Mouse (Mus musculus): ENCODE measurements around the gene Rassf10.
"Not testable (repeated sequence)": the region's sequence is repeated elsewhere in the genome, so short reads cannot be mapped to it uniquely, and the experiment has no call there.

Rassf10 gene

GRCm38 (mm10) chr7:112953777-112954291 is at the start of gene Rassf10:
Rassf10 (plus strand) TSS chr7:112953962.
- CTCF ChIA-PET: interaction anchor here in 2 of 4 experiments (0.5 to 0.6 kb wide), 3 partner anchors 15 to 390 kb away, joined by 3 to 5 read pairs (median 4); no protein-coding TSS in a partner anchor

GRCm38 (mm10) chr7:112906848-112907247 is 46.9 kb upstream of the Rassf10 start:
- ChIA-PET CTCF (no interaction called here), POLR2A (interaction anchor here in 1 of 4 experiments (0.8 to 1.6 kb wide), 4 partner anchors 23 to 154 kb away, joined by 3 to 5 read pairs (median 4); no protein-coding TSS in a partner anchor)

More at GRCm38 (mm10) chr7:112953777-112954291, at the start of gene Rassf10:
- POLR2A ChIA-PET: interaction anchor here in 3 of 4 experiments (0.6 to 2.3 kb wide), 11 partner anchors 18 to 416 kb away, joined by 3 to 10 read pairs (median 4); partner anchors contain the start of gene Btbd10 (in 1 of the 3)

GRCm38 (mm10) chr7:112907468-112907867 is 46.3 kb upstream of the Rassf10 start:
- CTCF ChIA-PET: no interaction called here
- POLR2A ChIA-PET: interaction anchor here in 2 of 4 experiments (0.8 to 1.6 kb wide), 5 partner anchors 19 to 462 kb away, joined by 3 to 5 read pairs (median 3); partner anchors contain the start of gene Btbd10 (in 1 of the 2)

DNA sequence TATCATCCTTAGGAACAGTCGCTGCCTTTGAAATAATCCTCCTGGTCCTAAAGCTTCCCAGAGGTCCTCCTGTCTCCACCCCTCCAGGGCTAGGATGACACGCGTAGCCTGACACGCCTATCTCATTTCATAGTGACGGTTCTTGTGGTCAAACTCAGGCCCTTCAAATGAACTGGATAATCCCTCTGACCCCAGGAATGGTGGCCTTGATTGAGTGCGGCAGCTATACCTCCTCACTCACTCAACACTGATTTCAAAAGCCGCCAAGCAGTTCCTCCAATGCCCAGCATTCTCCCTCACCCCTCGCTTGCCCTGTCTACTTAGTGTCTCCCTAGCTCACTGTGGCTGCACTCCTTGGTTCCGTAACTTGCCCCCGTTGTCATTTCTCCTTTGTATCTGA is 44.6 kb upstream of the Rassf10 start:
- POLR2A ChIA-PET: interaction anchor here in 1 of 4 experiments (0.7 to 0.9 kb wide), 2 partner anchors 13 to 47 kb away, joined by 3 read pairs; no protein-coding TSS in a partner anchor
- CTCF ChIA-PET: interaction anchor here in 1 of 4 experiments (0.6 kb wide), 1 partner anchor 211 kb away, joined by 3 read pairs; no protein-coding TSS in a partner anchor

DNA sequence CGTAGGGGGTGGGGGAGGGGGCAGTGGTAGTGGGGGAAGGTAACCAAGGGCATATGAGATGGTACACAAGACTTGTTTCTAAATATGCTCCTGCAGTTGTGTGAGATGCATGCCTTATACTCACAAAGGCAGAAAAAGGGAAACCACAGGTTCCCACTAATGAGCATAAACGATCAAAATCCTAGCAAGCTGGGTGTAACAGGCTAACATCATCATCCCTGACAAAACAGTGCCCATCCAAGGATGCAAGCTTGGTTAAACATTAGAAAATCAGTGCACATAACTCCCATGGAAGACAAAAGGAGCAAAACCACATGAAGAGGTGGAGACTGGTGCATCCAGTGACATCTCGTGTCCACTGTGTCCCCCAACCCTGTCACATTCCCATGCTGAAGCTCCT is 40.8 kb upstream of the Rassf10 start:
- ChIA-PET CTCF (interaction anchor here in 1 of 4 experiments (0.9 to 1.4 kb wide), 2 partner anchors 213 to 219 kb away, joined by 3 to 5 read pairs; no protein-coding TSS in a partner anchor), POLR2A (no interaction called here)

- ChIA-PET POLR2A (interaction anchor here in 1 of 4 experiments (1.5 kb wide), 1 partner anchor 227 kb away, joined by 5 read pairs; no protein-coding TSS in a partner anchor), CTCF (interaction anchor here in 1 of 4 experiments (1.4 kb wide), 1 partner anchor 216 kb away, joined by 5 read pairs; no protein-coding TSS in a partner anchor)
Measured at GRCm38 (mm10) chr7:112915571-112915970, 38.2 kb upstream of the Rassf10 start.

GRCm38 (mm10) chr7:112917613-112918278 is 36.0 kb upstream of the Rassf10 start:
- POLR2A ChIA-PET: interaction anchor here in 1 of 4 experiments (1.1 to 1.4 kb wide), 2 partner anchors 188 to 232 kb away, joined by 3 read pairs; no protein-coding TSS in a partner anchor
- CTCF ChIA-PET: interaction anchor here (0.6 to 2.8 kb wide), 8 partner anchors 11 to 340 kb away, joined by 3 to 12 read pairs (median 4); no protein-coding TSS in a partner anchor

DNA sequence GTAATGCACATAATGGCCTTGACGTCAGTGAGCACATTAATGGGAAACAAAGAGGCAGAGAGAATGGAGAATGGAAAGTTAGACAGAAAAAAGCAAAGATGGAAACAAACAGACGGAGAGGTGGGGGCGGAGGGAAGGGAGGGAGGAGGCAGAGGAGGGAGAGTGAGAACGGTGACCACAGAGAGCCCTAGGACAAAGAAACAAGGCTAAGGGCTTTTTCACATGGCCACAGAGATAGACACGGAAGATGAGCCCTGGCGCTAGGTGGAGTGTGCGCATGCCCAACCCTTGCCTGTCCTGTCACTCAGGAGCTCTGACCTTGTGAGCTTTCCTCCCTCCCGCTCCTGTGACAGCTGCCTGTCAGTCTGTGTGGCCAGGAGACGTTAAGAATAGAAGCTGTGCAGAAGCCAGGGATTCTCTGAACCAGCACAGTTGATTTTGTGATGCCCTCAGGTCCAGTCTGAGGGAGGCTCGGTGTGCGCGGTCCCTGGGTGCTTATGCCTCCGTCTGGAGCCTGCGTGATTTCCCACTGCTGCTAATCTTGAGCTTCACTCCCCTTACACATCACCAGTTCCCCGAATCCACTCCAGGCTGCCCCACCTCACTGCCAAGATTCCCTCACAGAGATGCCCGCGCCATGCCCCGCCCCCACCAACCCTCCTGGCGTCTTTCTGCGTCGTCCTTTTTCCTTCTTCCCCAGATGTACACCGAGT is 35.3 kb upstream of the Rassf10 start:
- ChIA-PET POLR2A (interaction anchor here in 2 of 4 experiments (0.6 to 1.4 kb wide), 4 partner anchors 160 to 288 kb away, joined by 3 to 4 read pairs (median 3); partner anchors contain the start of gene Arntl (in 1 of the 2)), CTCF (interaction anchor here (0.6 to 4.1 kb wide), 16 partner anchors 10 to 340 kb away, joined by 3 to 20 read pairs (median 3); no protein-coding TSS in a partner anchor)

GRCm38 (mm10) chr7:112919845-112920244 is 33.9 kb upstream of the Rassf10 start:
- POLR2A ChIA-PET: interaction anchor here in 1 of 4 experiments (0.8 kb wide), 1 partner anchor 8 kb away, joined by 6 read pairs; no protein-coding TSS in a partner anchor

DNA sequence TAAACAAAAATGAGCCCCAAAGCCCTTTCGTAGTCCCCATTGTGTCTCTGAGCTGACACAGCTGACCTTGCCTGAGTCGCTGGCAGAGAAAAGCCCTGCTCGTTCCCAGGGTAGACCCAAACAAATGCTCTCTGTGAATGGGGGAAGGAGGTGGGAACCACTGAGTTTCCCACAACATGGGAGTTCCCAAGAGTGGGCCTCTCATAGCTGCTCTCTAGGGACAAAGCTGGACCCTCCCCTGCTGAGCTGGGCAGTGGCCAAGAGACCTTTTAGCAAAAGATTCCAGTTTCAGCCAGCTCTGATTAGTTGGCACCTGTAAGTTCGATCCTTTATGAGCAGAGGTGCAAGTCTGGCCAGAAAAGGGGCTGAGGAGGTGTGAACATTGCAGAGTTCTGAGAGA is 31.0 kb upstream of the Rassf10 start:
- ChIA-PET CTCF (interaction anchor here in 1 of 4 experiments (0.6 to 3.1 kb wide), 3 partner anchors 142 to 209 kb away, joined by 3 to 25 read pairs (median 8); no protein-coding TSS in a partner anchor), POLR2A (interaction anchor here in 2 of 4 experiments (0.7 to 1.4 kb wide), 3 partner anchors 18 to 446 kb away, joined by 3 to 6 read pairs (median 5); partner anchors contain the start of gene Btbd10 (in 1 of the 2))

More at GRCm38 (mm10) chr7:112919845-112920244, 33.9 kb upstream of the Rassf10 start:
- CTCF ChIA-PET: interaction anchor here in 3 of 4 experiments (0.8 to 4.1 kb wide), 4 partner anchors 212 kb away, joined by 12 to 25 read pairs (median 16); no protein-coding TSS in a partner anchor

DNA sequence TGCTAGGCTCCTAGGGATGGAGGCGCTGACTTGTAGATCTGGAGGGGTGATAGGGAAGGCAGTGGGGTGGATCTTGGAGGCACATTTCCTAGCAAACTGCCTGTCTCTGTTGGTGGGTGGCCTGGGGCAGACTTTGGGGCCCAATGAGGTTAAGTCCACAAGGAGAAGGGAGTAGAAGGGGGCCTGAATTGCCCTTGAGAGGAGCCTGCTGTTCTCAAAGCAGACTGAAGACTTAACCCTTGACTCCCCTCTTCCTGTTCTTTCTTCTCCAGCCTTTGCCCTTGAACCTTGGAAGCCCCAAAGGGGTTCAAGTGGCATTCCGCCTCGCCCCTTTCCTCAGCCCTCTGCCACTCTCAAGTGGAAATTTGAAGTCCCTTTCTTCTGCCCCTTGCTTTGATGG is 30.1 kb upstream of the Rassf10 start:
- POLR2A ChIA-PET: interaction anchor here in 1 of 4 experiments (1.6 kb wide), 1 partner anchor 236 kb away, joined by 3 read pairs; no protein-coding TSS in a partner anchor
- CTCF ChIA-PET: no interaction called here

DNA sequence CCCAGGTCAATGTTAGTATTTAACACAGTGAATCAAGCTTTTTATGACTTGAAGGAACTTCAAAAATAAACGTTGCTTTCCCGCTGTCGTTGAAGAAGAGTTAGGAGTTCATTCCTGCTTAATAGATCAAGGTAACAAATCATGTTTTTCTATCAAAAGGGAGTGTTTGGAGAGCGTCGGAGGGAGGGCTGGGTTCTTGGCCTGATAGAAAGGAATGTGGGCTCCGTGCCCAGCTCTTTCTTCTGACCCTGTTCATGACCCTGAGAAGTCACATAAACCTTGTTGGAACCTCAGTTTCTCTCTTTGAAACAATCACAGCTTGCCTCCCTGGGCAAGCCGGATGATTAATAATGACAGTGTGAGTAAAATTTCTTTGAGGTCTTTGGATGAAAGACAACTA is 23.1 kb upstream of the Rassf10 start:
- CTCF ChIA-PET: interaction anchor here in 2 of 4 experiments (0.6 to 0.7 kb wide), 2 partner anchors 146 to 886 kb away, joined by 3 to 4 read pairs; no protein-coding TSS in a partner anchor
- POLR2A ChIA-PET: interaction anchor here in 3 of 4 experiments (0.6 to 1.4 kb wide), 3 partner anchors 26 to 536 kb away, joined by 3 to 8 read pairs (median 4); no protein-coding TSS in a partner anchor

- POLR2A ChIA-PET, CTCF ChIA-PET: not testable (repeated sequence)
Measured at GRCm38 (mm10) chr7:112935876-112936275, 17.9 kb upstream of the Rassf10 start.

DNA sequence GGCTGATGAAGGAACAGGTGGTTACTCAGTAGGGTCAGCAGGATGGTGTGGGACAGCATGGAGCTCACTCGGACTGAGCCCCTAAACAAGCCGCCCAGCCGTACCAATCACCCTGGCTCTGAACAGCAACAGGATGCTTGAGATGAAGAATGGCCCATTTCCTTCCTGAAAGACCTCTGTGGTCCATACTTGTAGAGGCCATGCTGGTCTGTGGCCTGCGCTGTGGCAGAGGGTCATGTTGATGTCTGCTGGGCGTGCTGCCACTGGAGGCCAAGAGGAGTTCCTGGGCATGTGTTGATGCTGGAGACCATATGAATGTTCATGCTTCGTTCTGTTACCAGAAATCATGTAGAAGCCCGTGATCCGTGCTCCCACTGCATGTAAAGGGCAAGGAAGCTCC is 16.7 kb upstream of the Rassf10 start:
- ChIA-PET CTCF (no interaction called here), POLR2A (interaction anchor here in 2 of 4 experiments (0.5 to 0.6 kb wide), 2 partner anchors 218 to 383 kb away, joined by 3 read pairs; no protein-coding TSS in a partner anchor)

DNA sequence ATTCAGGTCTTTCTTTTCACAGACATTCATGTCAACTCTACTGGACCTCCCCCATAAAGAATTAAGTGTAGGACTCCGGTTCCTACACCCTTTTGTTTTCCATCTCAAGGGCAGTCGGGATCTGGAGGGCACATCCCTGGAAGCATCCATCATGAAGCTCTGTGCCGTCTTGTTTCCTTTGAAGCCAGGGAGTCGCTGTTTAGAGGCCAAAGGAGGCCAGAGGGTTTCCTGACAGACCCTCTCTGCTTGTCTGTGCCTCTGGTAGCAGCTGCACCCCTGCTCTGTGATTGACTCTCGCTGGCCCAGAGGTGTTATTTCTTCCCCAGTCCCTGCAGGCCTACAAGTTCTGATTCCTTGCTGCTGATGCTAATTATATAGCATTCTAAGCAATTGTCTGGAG is 14.8 kb upstream of the Rassf10 start:
- POLR2A ChIA-PET: interaction anchor here in 3 of 4 experiments (0.6 to 1.1 kb wide), 4 partner anchors 17 to 324 kb away, joined by 3 to 4 read pairs (median 3); no protein-coding TSS in a partner anchor
- CTCF ChIA-PET: no interaction called here

- ChIA-PET POLR2A (interaction anchor here in 1 of 4 experiments (0.7 kb wide), 2 partner anchors 13 to 47 kb away, joined by 3 to 4 read pairs; no protein-coding TSS in a partner anchor), CTCF (no interaction called here)
Measured at GRCm38 (mm10) chr7:112942567-112942966, 11.2 kb upstream of the Rassf10 start.

DNA sequence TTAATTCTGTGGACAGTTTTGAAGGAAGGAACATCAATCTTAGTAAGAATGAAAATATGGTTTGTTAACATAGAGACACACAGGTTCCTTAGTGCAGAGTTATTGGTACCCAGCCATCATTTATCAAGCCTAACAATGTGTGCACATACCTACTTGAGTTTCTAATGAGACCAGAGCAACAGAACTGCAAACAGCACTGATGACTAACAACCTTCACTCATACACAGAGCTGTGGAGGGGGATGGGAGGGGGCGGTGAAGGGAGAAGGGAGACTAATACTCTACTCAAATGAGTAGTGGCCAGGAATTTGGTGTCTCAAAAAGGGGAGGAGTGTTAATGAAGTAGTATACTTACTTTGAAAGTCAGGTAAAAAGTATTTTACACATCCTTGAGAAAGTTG is 10.7 kb upstream of the Rassf10 start:
- ChIA-PET CTCF (no interaction called here), POLR2A (interaction anchor here in 1 of 4 experiments (0.7 kb wide), 1 partner anchor 12 kb away, joined by 3 read pairs; no protein-coding TSS in a partner anchor)

DNA sequence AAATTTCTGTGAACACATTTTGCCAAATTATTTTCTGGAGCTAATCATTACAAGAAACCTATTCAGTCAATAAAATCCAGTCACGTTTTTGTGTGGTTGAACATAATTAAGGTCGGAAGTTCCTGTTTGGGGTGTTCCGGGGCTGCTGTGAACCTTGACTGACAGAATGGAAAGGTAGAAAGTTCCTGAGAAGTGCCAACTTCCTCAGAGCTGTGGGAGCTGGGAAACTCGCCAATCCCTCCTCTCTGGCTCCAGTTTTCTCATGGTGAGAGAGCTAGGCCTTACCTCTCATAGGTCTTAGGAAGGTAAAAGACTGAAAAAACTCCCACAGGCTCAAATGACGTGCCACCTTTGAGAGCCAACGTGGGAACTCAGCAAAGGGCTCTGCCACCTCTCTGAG is 7.1 kb upstream of the Rassf10 start:
- ChIA-PET POLR2A (interaction anchor here in 1 of 4 experiments (1.0 kb wide), 1 partner anchor 8 kb away, joined by 4 read pairs; no protein-coding TSS in a partner anchor), CTCF (no interaction called here)
